Mouse (Mus musculus) MEL (cell line): ENCODE results near the gene Mcpt8. TPM values are rescaled to one million over a fixed set of nuclear protein-coding genes. Genes with fewer than 3 reads are reported as not detected.
"Not testable (repeated sequence)": the region's sequence is repeated elsewhere in the genome, so short reads cannot be mapped to it uniquely, and the experiment has no call there.

ENCODE experiments used
- DNase-seq: peaks from one replicate; pipeline ENCODE4 v3.0.0; 2011; ENCODE audit warnings: low read depth, low spot score
- H3K27ac ChIP-seq: 2 replicates; pipeline ENCODE4 v1.5.1; 2012; ENCODE audit warnings: low read depth, mild to moderate bottlenecking, control low read depth, low read length, moderate library complexity; ENCODE audit not compliant: control insufficient read depth
- H3K27me3 ChIP-seq, 2 experiments: fragments of 150-350 bp in 1 of 2; sonication (generic) in 1 of 2; 2 replicates each; pipeline ENCODE4 v1.6.1; 2012; ENCODE audit warnings: low read length in 2 of 2, mild to moderate bottlenecking in 2 of 2, improper control_type of control experiment in 1 of 2, moderate library complexity in 1 of 2; ENCODE audit not compliant: insufficient read depth in 2 of 2, control insufficient read depth in 1 of 2
- H3K36me3 ChIP-seq, 2 experiments: 2 replicates each; pipeline ENCODE4 v1.6.1; 2012 to 2014; ENCODE audit warnings: low read length in 2 of 2, improper control_type of control experiment in 1 of 2, inconsistent platforms in 1 of 2, mild to moderate bottlenecking in 1 of 2; ENCODE audit not compliant: insufficient read depth in 2 of 2, control insufficient read depth in 1 of 2
- H3K4me1 ChIP-seq, 2 experiments: fragments of 150-350 bp in 1 of 2; sonication (generic) in 1 of 2; 2 replicates each; pipeline ENCODE4 v1.6.1; 2012; ENCODE audit warnings: low read length in 2 of 2, improper control_type of control experiment in 1 of 2, mild to moderate bottlenecking in 1 of 2; ENCODE audit not compliant: insufficient read depth in 2 of 2, control insufficient read depth in 1 of 2
- H3K4me3 ChIP-seq, 2 experiments: fragments of 150-350 bp in 1 of 2; sonication (generic) in 1 of 2; 2 replicates each; pipeline ENCODE4 v1.5.1; 2012; ENCODE audit warnings: low read depth in 2 of 2, low read length in 2 of 2, mild to moderate bottlenecking in 2 of 2, moderate library complexity in 2 of 2, control low read depth in 1 of 2, improper control_type of control experiment in 1 of 2; ENCODE audit not compliant: control insufficient read depth in 1 of 2, insufficient read depth in 1 of 2
- H3K79me2 ChIP-seq: 2 replicates; pipeline ENCODE4 v1.6.1; 2012; ENCODE audit warnings: mild to moderate bottlenecking, low read length, moderate library complexity; ENCODE audit not compliant: control insufficient read depth, poor library complexity, insufficient read depth
- H3K9ac ChIP-seq: 2 replicates; pipeline ENCODE4 v1.6.1; 2012; ENCODE audit warnings: low read depth, mild to moderate bottlenecking, control low read depth, low read length, moderate library complexity; ENCODE audit not compliant: control insufficient read depth, poor library complexity, severe bottlenecking
- H3K9me3 ChIP-seq: fragments of 150-350 bp; sonication (generic); replicated peaks from 2 replicates; pipeline ENCODE4 v1.6.1; 2012; ENCODE audit warnings: mild to moderate bottlenecking, low read length, improper control_type of control experiment, moderate library complexity; ENCODE audit not compliant: insufficient read depth
- BHLHE40 ChIP-seq: IDR thresholded peaks from 2 replicates; pipeline ENCODE4 v1.6.1; 2012; ENCODE audit warnings: low read depth, mild to moderate bottlenecking, inconsistent platforms, low read length, improper control_type of control experiment, borderline replicate concordance
- CHD1 ChIP-seq: IDR thresholded peaks from 2 replicates; pipeline ENCODE4 v1.6.1; 2012; ENCODE audit warnings: low read depth, mild to moderate bottlenecking, inconsistent platforms, low read length, improper control_type of control experiment
- CTCF ChIP-seq, 3 experiments: IDR thresholded peaks in 2 of 3; conservative IDR thresholded peaks in 1 of 3; 2 replicates each; pipeline ENCODE4 v1.5.1; 2011 to 2012; ENCODE audit warnings: low read length in 3 of 3, low read depth in 2 of 3, mild to moderate bottlenecking in 2 of 3, improper control_type of control experiment in 1 of 3, inconsistent platforms in 1 of 3, mixed read lengths in 1 of 3, moderate library complexity in 1 of 3; ENCODE audit not compliant: control insufficient read depth in 1 of 3, insufficient read depth in 1 of 3, poor library complexity in 1 of 3, severe bottlenecking in 1 of 3
- E2F4 ChIP-seq: IDR thresholded peaks from 2 replicates; pipeline ENCODE4 v1.6.1; 2011; ENCODE audit warnings: low read depth, low read length, improper control_type of control experiment, borderline replicate concordance
- ELF1 ChIP-seq: IDR thresholded peaks from 2 replicates; pipeline ENCODE4 v1.6.1; 2014; ENCODE audit warnings: low read depth, mild to moderate bottlenecking, inconsistent platforms, low read length, improper control_type of control experiment, moderate library complexity
- EP300 ChIP-seq, 2 experiments: IDR thresholded peaks; 2 replicates each; pipeline ENCODE4 v1.6.1; 2011; ENCODE audit warnings: improper control_type of control experiment in 2 of 2, low read length in 2 of 2, low read depth in 1 of 2, mild to moderate bottlenecking in 1 of 2
- ETS1 ChIP-seq: IDR thresholded peaks from 2 replicates; pipeline ENCODE4 v1.6.1; 2012; ENCODE audit warnings: low read depth, mild to moderate bottlenecking, inconsistent platforms, low read length, improper control_type of control experiment, moderate library complexity
- GABPA ChIP-seq: IDR thresholded peaks from 2 replicates; pipeline ENCODE4 v1.6.1; 2012; ENCODE audit warnings: low read depth, mild to moderate bottlenecking, inconsistent platforms, low read length, improper control_type of control experiment, moderate library complexity
- GATA1 ChIP-seq: IDR thresholded peaks from 2 replicates; pipeline ENCODE4 v1.6.1; 2011; ENCODE audit warnings: low read depth, low read length, improper control_type of control experiment
- KAT2A ChIP-seq: conservative IDR thresholded peaks from 2 replicates; pipeline ENCODE4 v1.6.1; 2012; ENCODE audit warnings: low read depth, low read length, improper control_type of control experiment, inconsistent platforms
- MAZ ChIP-seq: IDR thresholded peaks from 2 replicates; pipeline ENCODE4 v1.6.1; 2012; ENCODE audit warnings: low read depth, mild to moderate bottlenecking, inconsistent platforms, low read length, improper control_type of control experiment
- MEF2A ChIP-seq: IDR thresholded peaks from 2 replicates; pipeline ENCODE4 v1.6.1; 2014; ENCODE audit warnings: low read depth, mild to moderate bottlenecking, inconsistent platforms, low read length, improper control_type of control experiment; ENCODE audit not compliant: poor library complexity, insufficient replicate concordance, severe bottlenecking; ENCODE audit errors: extremely low read depth
- MYB ChIP-seq: IDR thresholded peaks from 2 replicates; pipeline ENCODE4 v1.6.1; 2011; ENCODE audit warnings: mild to moderate bottlenecking, low read depth, low read length, improper control_type of control experiment
- NELFE ChIP-seq: IDR thresholded peaks from 2 replicates; pipeline ENCODE4 v1.6.1; 2011; ENCODE audit warnings: low read depth, low read length, improper control_type of control experiment
- NRF1 ChIP-seq: IDR thresholded peaks from 2 replicates; pipeline ENCODE4 v1.6.1; 2014; ENCODE audit warnings: low read depth, mild to moderate bottlenecking, inconsistent platforms, low read length, improper control_type of control experiment, moderate library complexity; ENCODE audit not compliant: poor library complexity, insufficient read depth, severe bottlenecking
- POLR2AphosphoS2 ChIP-seq: IDR thresholded peaks from 2 replicates; pipeline ENCODE4 v1.6.1; 2011; ENCODE audit warnings: low read length, improper control_type of control experiment
- RCOR1 ChIP-seq: IDR thresholded peaks from 2 replicates; pipeline ENCODE4 v1.6.1; 2012; ENCODE audit warnings: low read depth, mild to moderate bottlenecking, inconsistent platforms, low read length, improper control_type of control experiment
- TAL1 ChIP-seq: IDR thresholded peaks from 2 replicates; pipeline ENCODE4 v1.6.1; 2012; ENCODE audit warnings: mild to moderate bottlenecking, inconsistent platforms, low read length, moderate library complexity, mixed read lengths
- TBP ChIP-seq: IDR thresholded peaks from 2 replicates; pipeline ENCODE4 v1.8.0; 2011; ENCODE audit warnings: low read depth, low read length, improper control_type of control experiment
- TCF12 ChIP-seq: IDR thresholded peaks from 2 replicates; pipeline ENCODE4 v1.6.1; 2014; ENCODE audit warnings: low read depth, mild to moderate bottlenecking, inconsistent platforms, low read length, improper control_type of control experiment, moderate library complexity
- USF1 ChIP-seq: IDR thresholded peaks from 2 replicates; pipeline ENCODE4 v1.6.1; 2014; ENCODE audit warnings: low read depth, mild to moderate bottlenecking, inconsistent platforms, low read length, improper control_type of control experiment, moderate library complexity
- ZC3H11A ChIP-seq: IDR thresholded peaks from 2 replicates; pipeline ENCODE4 v1.6.1; 2012; ENCODE audit warnings: low read depth, mild to moderate bottlenecking, inconsistent platforms, low read length, improper control_type of control experiment
- ZKSCAN1 ChIP-seq: IDR thresholded peaks from 2 replicates; pipeline ENCODE4 v1.6.1; 2012; ENCODE audit warnings: low read depth, mild to moderate bottlenecking, inconsistent platforms, low read length, improper control_type of control experiment, moderate library complexity
- polyA plus RNA-seq, 2 experiments: library from polyadenylated mRNA; stranded (reverse) in 1 of 2; unstranded in 1 of 2; fragments of >175 nt in 1 of 2; fragments of >200 nt in 1 of 2; gene quantifications; 2 replicates each; pipeline versions ENCODE4 v1.2.1 to v1.2.4; 2012; ENCODE audit warnings: low replicate concordance in 2 of 2, low read depth in 1 of 2; ENCODE audit not compliant: insufficient read length in 2 of 2, insufficient read depth in 1 of 2, missing spikeins in 1 of 2
- total RNA-seq: library from RNA; depleted of rRNA; stranded (reverse); fragments of 300-350 nt; gene quantifications from 2 replicates; pipeline ENCODE4 v1.2.3, GENCODE M21; 2012

Gene Mcpt8
- total and polyA plus RNA-seq, 3 experiments, result not detected

DNA sequence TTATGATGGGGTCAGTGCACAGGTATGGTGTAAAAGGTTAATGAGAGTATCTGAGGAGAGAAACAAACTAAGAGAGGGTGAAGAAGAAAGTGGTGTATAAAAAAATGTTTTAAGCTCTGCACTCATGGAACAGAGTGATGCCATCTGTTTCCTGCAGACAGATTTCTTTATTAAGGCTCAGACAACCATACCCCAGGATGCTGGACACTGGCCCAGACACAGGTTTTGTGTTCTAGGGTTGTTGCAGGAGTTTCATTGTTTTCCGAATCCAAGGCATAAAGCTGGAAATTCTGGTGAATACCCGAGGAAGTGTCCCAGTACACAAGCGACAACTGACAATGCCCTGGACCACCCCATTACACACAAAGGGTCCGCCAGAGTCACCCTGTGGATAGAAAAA is 3.1 kb downstream of the Mcpt8 start:
- Histone ChIP-seq H3K4me1 (no peaks in the 10 kb centered on the region), H3K27me3 (peaks cover 2% of the 10 kb centered on the region in 2 experiments; a peak in 2 of 4 replicates), H3K4me3 (no peak overlapping the region), H3K9me3 (no peaks in the 10 kb centered on the region), H3K79me2 (no peaks in the 10 kb centered on the region), H3K36me3 (no peaks in the 10 kb centered on the region), H3K9ac (no peak overlapping the region), H3K27ac (no peak overlapping the region)
- no peak for DNase-seq
- TF ChIP-seq NELFE, result no peak
- no peak for TF ChIP-seq GABPA
- no peak for TF ChIP-seq POLR2AphosphoS2
- TF ChIP-seq EP300 (IDR thresholded peaks at IDR 0.05; ENCODE audit: low read depth in 1 of 2, low read length in 2 of 2), result no peak
- TF ChIP-seq CTCF (IDR thresholded peaks at IDR 0.05 in 2 of 3, conservative IDR thresholded peaks at IDR 0.05 in 1 of 3; ENCODE audit: control insufficient read depth in 1 of 3, insufficient read depth in 1 of 3, low read depth in 2 of 3, low read length in 3 of 3, poor library complexity in 1 of 3, severe bottlenecking in 1 of 3), result no peak
- no peak for TF ChIP-seq TCF12
- TF ChIP-seq ZKSCAN1, result no peak
- no peak for TF ChIP-seq KAT2A
- no peak for TF ChIP-seq ELF1
- no peak for TF ChIP-seq MYB
- TF ChIP-seq TBP, result no peak
- no peak for TF ChIP-seq RCOR1
- no peak for TF ChIP-seq TAL1

DNA sequence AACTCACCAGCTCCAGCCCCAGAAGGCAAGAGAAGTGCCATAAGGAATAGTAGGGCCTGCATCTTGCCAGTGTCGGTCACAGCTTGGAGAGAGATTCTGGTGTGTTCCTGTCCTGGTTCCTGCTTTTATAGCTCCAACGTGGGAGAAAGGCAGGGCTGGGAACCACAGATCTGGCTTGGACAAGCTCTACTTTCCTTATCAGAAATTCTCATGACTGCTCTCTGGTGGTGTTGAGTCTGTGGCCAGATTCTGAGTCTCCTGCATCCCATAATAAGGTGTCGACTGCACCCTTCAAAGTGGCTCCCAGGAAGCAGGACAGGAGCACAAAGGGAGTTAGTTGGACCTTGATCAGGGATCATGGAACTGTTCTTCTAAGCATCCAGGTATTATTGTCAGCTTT is 22.9 kb downstream of the Mcpt8 start, which contains the start of gene Mcpt4:
Gene Mcpt4 (minus strand): TSS at position 101 of the 400 bp plus-strand sequence.
- not testable (repeated sequence) for H3K36me3 ChIP-seq

DNA sequence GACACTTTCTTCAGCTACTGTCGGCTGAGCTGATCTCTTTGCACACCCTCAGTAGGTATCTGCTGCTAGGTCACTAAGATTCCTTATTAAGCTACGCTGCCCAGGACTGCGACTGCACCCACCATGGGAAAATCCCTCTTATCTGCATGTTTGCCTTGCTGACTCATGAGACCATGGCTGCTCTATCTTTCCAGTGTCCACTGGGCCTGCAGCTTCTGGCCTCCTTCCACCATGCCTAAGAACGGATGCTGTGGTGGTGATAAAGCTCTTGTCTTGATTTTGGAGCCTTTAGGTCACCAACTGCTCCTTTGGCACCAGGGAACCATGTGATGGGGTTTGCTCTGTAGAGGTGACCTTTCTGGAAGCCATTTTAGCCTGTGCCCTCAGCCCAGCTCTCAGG is 27.4 kb downstream of the Mcpt8 start:
- Histone ChIP-seq H3K9ac (no peak overlapping the region), H3K4me1 (peaks cover 0 to 7% of the 10 kb centered on the region in 2 experiments; a peak in 2 of 4 replicates), H3K27ac (no peak overlapping the region), H3K4me3 (no peak overlapping the region), H3K9me3 (no peaks in the 10 kb centered on the region), H3K79me2 (no peaks in the 10 kb centered on the region)
- no peak for TF ChIP-seq MAZ
- TF ChIP-seq BHLHE40, result no peak
- no peak for TF ChIP-seq E2F4
- no peak for TF ChIP-seq NRF1
- no peak for TF ChIP-seq CHD1
- no peak for TF ChIP-seq USF1
- no peak for TF ChIP-seq TBP
- peak; percentile 24; the same call in 1 of the 2 replicates for TF ChIP-seq TCF12
- no peak for TF ChIP-seq ZC3H11A
- no peak for TF ChIP-seq TAL1
- no peak for TF ChIP-seq MEF2A
- peak; percentile 55 to 68; a peak in 3 of 4 replicates for TF ChIP-seq EP300 (IDR thresholded peaks at IDR 0.05; ENCODE audit: low read depth in 1 of 2, low read length in 2 of 2)
- TF ChIP-seq ETS1, result no peak
- TF ChIP-seq CTCF (IDR thresholded peaks at IDR 0.05 in 2 of 3, conservative IDR thresholded peaks at IDR 0.05 in 1 of 3; ENCODE audit: control insufficient read depth in 1 of 3, insufficient read depth in 1 of 3, low read depth in 2 of 3, low read length in 3 of 3, poor library complexity in 1 of 3, severe bottlenecking in 1 of 3), result no peak
- TF ChIP-seq GATA1, result peak; percentile 36; the same call in 1 of the 2 replicates
- TF ChIP-seq, all 39 proteins: peak for 3
- Histone ChIP-seq H3K27me3 (no peaks in the 10 kb centered on the region; a peak in 1 of 4 replicates), H3K36me3 (peaks cover 0 to 2% of the 10 kb centered on the region in 2 experiments; a peak in 1 of 4 replicates)
- peak; percentile 20 for DNase-seq

More for the DNA sequence above, 22.9 kb downstream of the Mcpt8 start, which contains the start of gene Mcpt4:
- H3K4me1 ChIP-seq, H3K79me2 ChIP-seq, H3K4me3 ChIP-seq, DNase-seq, H3K9me3 ChIP-seq, H3K27me3 ChIP-seq, H3K9ac ChIP-seq, H3K27ac ChIP-seq: not testable (repeated sequence)
